Mouse (Mus musculus): ENCODE measurements around the gene Ly86. TPM values are rescaled to one million over a fixed set of nuclear protein-coding genes. Genes with fewer than 3 reads are reported as not detected.
A peak's percentile ranks its signal among the peaks of the same experiment; 100 is the strongest.

Ly86 gene
- polyA plus RNA-seq, 2 experiments, result 7.0 to 14.1 TPM

DNA sequence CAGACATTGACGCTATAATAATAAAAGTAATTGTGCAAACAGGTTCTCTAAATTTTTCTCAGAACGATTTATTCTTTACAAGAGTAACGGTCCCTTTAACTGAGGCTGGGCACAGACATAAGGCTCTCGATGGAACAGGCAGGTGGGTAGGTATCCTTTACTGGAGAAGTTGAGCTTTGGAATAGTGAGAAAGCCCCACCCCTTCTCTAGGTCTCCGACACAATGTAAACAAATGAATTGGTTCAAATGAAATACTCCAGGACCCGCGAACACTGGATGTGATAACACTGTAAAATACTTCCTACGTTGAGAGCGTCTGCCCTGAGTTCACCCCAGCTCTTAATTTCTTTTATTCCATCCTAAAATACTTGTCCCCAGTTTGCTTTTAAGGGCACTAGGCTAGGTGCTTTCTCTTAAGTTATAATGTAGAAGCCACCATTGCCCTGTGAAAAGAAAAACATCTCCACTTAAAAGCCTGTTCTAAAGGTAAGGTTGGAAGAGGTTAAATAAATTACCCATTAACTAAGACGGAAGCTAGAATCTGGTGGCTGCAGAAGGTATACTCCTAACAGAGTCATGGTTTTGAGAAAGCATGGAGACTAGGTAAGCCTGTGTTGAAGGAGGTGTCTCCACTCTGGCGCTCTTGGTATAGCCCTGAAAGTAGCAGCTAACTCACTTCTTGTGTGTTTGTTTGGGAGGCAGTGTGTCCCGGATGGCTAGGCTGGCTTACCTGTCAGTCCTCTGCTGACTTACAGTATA, 81.7 kb downstream of the Ly86 start:
- no peak overlapping the region for H3K27ac ChIP-seq
- no peak for DNase-seq (ENCODE audit: low read depth in 3 of 3, low spot score in 3 of 3)
- no peaks in the 10 kb centered on the region for H3K9me3 ChIP-seq (ENCODE audit: control insufficient read depth, low read length)
- 63% methylated on average over 12 of the region's 12 CpGs for WGBS (ENCODE audit: insufficient replicate concordance)
- H3K4me3 ChIP-seq (ENCODE audit: insufficient read depth in 1 of 2, low read depth in 2 of 2, low read length in 2 of 2), result no peak overlapping the region
- no peaks in the 10 kb centered on the region for H3K36me3 ChIP-seq (replicated peaks; ENCODE audit: control insufficient read depth, insufficient read depth, low read depth)
- peak overlapping the region; percentile 7; the same call in 1 of the 2 replicates for H3K4me2 ChIP-seq (ENCODE audit: low read depth)
- TF ChIP-seq EP300 (IDR thresholded peaks at IDR 0.05; ENCODE audit: low read depth), result no peak
- TF ChIP-seq CTCF (IDR thresholded peaks at IDR 0.05; ENCODE audit: low read depth), result no peak
- H3K27me3 ChIP-seq (ENCODE audit: control insufficient read depth, insufficient read depth, low read length), result no peaks in the 10 kb centered on the region
- ATAC-seq (ENCODE audit: insufficient read depth), result no peak
- H3K4me1 ChIP-seq (replicated peaks; ENCODE audit: control insufficient read depth in 2 of 2, insufficient read depth in 2 of 2, low read length in 1 of 2), result no peaks in the 10 kb centered on the region
- no peak overlapping the region for H3K9ac ChIP-seq (replicated peaks)

DNA sequence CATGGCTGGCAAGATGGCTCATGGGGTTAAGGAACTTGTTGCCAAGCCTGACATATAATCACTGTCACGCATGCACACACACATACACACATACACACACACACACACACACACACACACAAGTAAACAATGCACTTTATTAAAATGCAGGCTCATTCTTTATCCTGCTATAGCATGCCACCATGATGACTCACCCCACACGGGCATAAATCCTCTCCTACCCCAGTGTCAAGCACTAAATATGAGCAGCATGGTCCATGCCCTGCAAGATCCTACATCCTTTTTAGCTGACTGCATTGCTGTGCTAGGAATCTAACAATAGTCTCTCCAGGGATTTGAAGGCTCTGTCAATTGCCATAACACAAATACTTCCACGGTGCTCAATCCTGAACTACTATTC, 83.5 kb downstream of the Ly86 start:
- Histone ChIP-seq H3K27me3 (ENCODE audit: control insufficient read depth, insufficient read depth, low read length) (no peaks in the 10 kb centered on the region), H3K9me3 (ENCODE audit: control insufficient read depth, low read length) (no peaks in the 10 kb centered on the region), H3K4me3 (ENCODE audit: insufficient read depth in 1 of 2, low read depth in 2 of 2, low read length in 2 of 2) (no peak overlapping the region), H3K36me3 (replicated peaks; ENCODE audit: control insufficient read depth, insufficient read depth, low read depth) (no peaks in the 10 kb centered on the region), H3K27ac (no peak overlapping the region), H3K4me2 (ENCODE audit: low read depth) (no peak overlapping the region), H3K4me1 (replicated peaks; ENCODE audit: control insufficient read depth in 2 of 2, insufficient read depth in 2 of 2, low read length in 1 of 2) (peaks cover 0 to 8% of the 10 kb centered on the region in 2 experiments; a peak in 1 of 4 replicates), H3K9ac (replicated peaks) (no peak overlapping the region)
- DNase-seq (ENCODE audit: low read depth in 3 of 3, low spot score in 3 of 3) (no peak), ATAC-seq (ENCODE audit: insufficient read depth) (no peak)
- TF ChIP-seq CTCF (IDR thresholded peaks at IDR 0.05; ENCODE audit: low read depth), result no peak
- no peak for TF ChIP-seq EP300 (IDR thresholded peaks at IDR 0.05; ENCODE audit: low read depth)
- 54% methylated on average over 3 of the region's 3 CpGs for WGBS (ENCODE audit: insufficient replicate concordance)

DNA sequence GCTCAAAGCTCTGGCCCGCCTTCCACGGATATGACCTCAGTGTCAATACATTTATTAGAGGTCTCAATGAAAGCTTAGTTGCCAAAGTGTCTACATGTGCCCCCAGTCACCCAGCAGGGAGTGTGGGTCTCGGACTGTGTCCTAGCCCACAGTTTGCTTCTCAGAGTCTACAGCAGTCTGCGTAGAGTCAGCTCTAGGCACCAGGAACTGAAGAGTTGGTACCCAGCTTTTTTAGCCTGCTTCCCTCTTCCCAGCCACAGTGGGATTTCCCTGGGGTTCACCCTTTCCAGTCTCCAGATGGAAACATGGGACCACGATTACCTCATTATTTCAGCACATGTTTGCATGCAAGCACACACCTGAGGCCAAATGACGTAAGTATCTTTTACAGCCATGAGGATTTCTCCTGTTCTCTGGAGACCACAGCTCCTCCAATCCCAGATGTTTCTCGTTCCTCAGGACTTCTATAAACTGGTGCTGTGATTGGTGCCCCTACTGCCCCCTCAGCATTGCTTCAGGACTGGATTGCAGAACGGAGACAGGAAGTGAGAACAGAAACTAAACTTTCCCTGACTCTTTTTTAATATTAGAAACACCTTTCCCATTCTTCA, 84.8 kb downstream of the Ly86 start:
- no peak overlapping the region for H3K9ac ChIP-seq (replicated peaks)
- TF ChIP-seq EP300 (IDR thresholded peaks at IDR 0.05; ENCODE audit: low read depth), result no peak
- TF ChIP-seq CTCF (IDR thresholded peaks at IDR 0.05; ENCODE audit: low read depth), result no peak
- H3K36me3 ChIP-seq (replicated peaks; ENCODE audit: control insufficient read depth, insufficient read depth, low read depth), result no peaks in the 10 kb centered on the region
- H3K4me2 ChIP-seq (ENCODE audit: low read depth), result no peak overlapping the region
- H3K4me3 ChIP-seq (ENCODE audit: insufficient read depth in 1 of 2, low read depth in 2 of 2, low read length in 2 of 2), result no peak overlapping the region
- no peak for DNase-seq (ENCODE audit: low read depth in 3 of 3, low spot score in 3 of 3)
- 54% methylated on average over 8 of the region's 8 CpGs for WGBS (ENCODE audit: insufficient replicate concordance)
- peaks cover 0 to 14% of the 10 kb centered on the region in 2 experiments; a peak in 2 of 4 replicates for H3K4me1 ChIP-seq (replicated peaks; ENCODE audit: control insufficient read depth in 2 of 2, insufficient read depth in 2 of 2, low read length in 1 of 2)
- no peak overlapping the region for H3K27ac ChIP-seq
- no peaks in the 10 kb centered on the region for H3K9me3 ChIP-seq (ENCODE audit: control insufficient read depth, low read length)
- H3K27me3 ChIP-seq (ENCODE audit: control insufficient read depth, insufficient read depth, low read length), result no peaks in the 10 kb centered on the region
- no peak for ATAC-seq (ENCODE audit: insufficient read depth)

DNA sequence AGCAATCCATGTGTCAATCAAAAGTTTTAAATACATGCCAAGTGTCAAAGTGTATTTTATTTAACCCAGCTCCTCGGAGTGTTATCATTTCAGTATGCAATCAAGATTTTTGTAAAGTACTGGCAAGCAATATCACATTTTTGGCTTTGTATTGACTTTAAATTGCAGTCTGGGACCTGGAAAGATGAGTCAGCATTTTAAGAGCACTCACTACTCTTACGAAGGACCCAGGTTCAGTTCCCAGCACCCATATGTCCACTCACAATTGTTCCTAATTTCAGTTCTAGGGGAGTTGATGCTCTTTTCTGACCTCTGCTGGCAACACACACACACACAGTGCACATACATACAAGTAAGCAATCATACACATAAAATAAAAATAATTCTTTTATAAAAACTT, 86.7 kb downstream of the Ly86 start:
- ATAC-seq (ENCODE audit: insufficient read depth), result no peak
- TF ChIP-seq CTCF (IDR thresholded peaks at IDR 0.05; ENCODE audit: low read depth) (no peak), EP300 (IDR thresholded peaks at IDR 0.05; ENCODE audit: low read depth) (no peak)
- no peak overlapping the region for H3K4me2 ChIP-seq (ENCODE audit: low read depth)
- H3K4me3 ChIP-seq (ENCODE audit: insufficient read depth in 1 of 2, low read depth in 2 of 2, low read length in 2 of 2), result no peak overlapping the region
- 71% methylated on average over 2 of the region's 2 CpGs for WGBS (ENCODE audit: insufficient replicate concordance)
- H3K36me3 ChIP-seq (replicated peaks; ENCODE audit: control insufficient read depth, insufficient read depth, low read depth), result no peaks in the 10 kb centered on the region
- no peak overlapping the region for H3K27ac ChIP-seq
- H3K9me3 ChIP-seq (ENCODE audit: control insufficient read depth, low read length), result no peaks in the 10 kb centered on the region
- no peak overlapping the region for H3K9ac ChIP-seq (replicated peaks)
- no peak for DNase-seq (ENCODE audit: low read depth in 3 of 3, low spot score in 3 of 3)
- H3K4me1 ChIP-seq (replicated peaks; ENCODE audit: control insufficient read depth in 2 of 2, insufficient read depth in 2 of 2, low read length in 1 of 2), result peaks cover 0 to 16% of the 10 kb centered on the region in 2 experiments; a peak in 2 of 4 replicates
- H3K27me3 ChIP-seq (ENCODE audit: control insufficient read depth, insufficient read depth, low read length), result no peaks in the 10 kb centered on the region

DNA sequence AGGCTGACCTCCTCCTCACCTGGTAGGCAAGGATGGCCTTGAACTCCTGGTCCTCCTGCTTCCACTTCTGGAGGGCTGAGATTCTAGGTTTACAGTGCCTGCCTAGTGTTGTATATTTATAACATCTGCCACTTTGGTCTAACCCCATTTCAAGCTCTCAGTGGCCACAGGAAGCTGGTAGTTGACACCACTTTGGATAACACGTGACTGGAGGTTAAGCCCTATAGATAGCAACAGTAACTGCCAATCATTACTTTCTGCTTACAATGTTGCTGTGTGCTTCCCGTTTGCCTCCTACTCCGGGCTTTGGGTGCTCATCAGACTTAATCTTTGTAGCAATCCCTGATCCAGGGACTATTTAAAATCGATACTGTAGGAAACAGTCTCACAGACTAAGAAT, 87.6 kb downstream of the Ly86 start:
- 6% methylated on average over 4 of the region's 4 CpGs for WGBS (ENCODE audit: insufficient replicate concordance)
- TF ChIP-seq CTCF (IDR thresholded peaks at IDR 0.05; ENCODE audit: low read depth) (no peak), EP300 (IDR thresholded peaks at IDR 0.05; ENCODE audit: low read depth) (no peak)

More for the DNA sequence above, 87.6 kb downstream of the Ly86 start:
- H3K4me3 ChIP-seq (ENCODE audit: insufficient read depth in 1 of 2, low read depth in 2 of 2, low read length in 2 of 2), result no peak overlapping the region
- no peak overlapping the region for H3K27ac ChIP-seq
- ATAC-seq (ENCODE audit: insufficient read depth) (no peak), DNase-seq (ENCODE audit: low read depth in 3 of 3, low spot score in 3 of 3) (no peak)
- H3K36me3 ChIP-seq (replicated peaks; ENCODE audit: control insufficient read depth, insufficient read depth, low read depth), result no peaks in the 10 kb centered on the region
- H3K9ac ChIP-seq (replicated peaks), result no peak overlapping the region
- peaks cover 0 to 16% of the 10 kb centered on the region in 2 experiments; a peak in 2 of 4 replicates for H3K4me1 ChIP-seq (replicated peaks; ENCODE audit: control insufficient read depth in 2 of 2, insufficient read depth in 2 of 2, low read length in 1 of 2)
- no peaks in the 10 kb centered on the region for H3K9me3 ChIP-seq (ENCODE audit: control insufficient read depth, low read length)
- no peak overlapping the region for H3K4me2 ChIP-seq (ENCODE audit: low read depth)
- no peaks in the 10 kb centered on the region for H3K27me3 ChIP-seq (ENCODE audit: control insufficient read depth, insufficient read depth, low read length)
